Mouse (Mus musculus) G1E (cell line): ENCODE results near the gene Alg9.

ENCODE experiments used
- CTCF ChIP-seq: IDR thresholded peaks from 2 replicates; pipeline ENCODE4 v1.5.1; 2012; ENCODE audit warnings: low read depth, low read length, inconsistent platforms, mixed read lengths
- GATA1 ChIP-seq: IDR thresholded peaks from 2 replicates; pipeline ENCODE4 v1.6.1; 2012; ENCODE audit warnings: borderline replicate concordance, low read length, inconsistent platforms, mixed read lengths
- POLR2AphosphoS5 ChIP-seq: IDR thresholded peaks from 2 replicates; pipeline ENCODE4 v1.6.1; 2012; ENCODE audit warnings: low read depth, low read length, inconsistent platforms; ENCODE audit not compliant: insufficient replicate concordance
- TAL1 ChIP-seq: conservative IDR thresholded peaks from 2 replicates; pipeline ENCODE4 v1.6.1; 2012; ENCODE audit warnings: low read depth, low read length, inconsistent platforms, mixed read lengths

DNA sequence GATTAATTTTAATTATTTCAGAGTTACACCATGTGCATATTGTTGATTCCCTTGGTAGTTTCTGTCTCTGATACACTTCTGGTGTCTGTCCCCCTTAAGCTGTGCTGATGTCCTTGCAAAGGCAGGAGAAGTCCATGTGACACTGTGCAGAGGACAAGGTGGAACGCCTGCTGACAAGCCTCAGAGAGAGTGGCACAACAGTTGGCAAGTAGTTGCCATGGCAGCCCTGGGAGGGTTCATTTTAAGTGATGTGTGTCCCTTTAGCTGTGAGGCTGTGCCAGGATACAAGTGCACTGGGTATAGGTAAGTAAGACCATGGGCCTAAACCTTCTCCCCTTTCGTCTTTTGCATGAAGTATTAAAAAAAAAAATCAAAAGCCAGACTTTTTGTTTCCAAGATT, 4.8 kb upstream of the Alg9 start:
- TF ChIP-seq CTCF (no peak), GATA1 (no peak), TAL1 (no peak), POLR2AphosphoS5 (no peak)
